Mouse (Mus musculus): ENCODE measurements around the gene Spef1.

GRCm38 (mm10) chr2:131163924-131164323 is 23.2 kb downstream of the Spef1 start:
- no peak for TF ChIP-seq CTCF (conservative IDR thresholded peaks at IDR 0.05 in 1 of 2, IDR thresholded peaks at IDR 0.05 in 1 of 2; ENCODE audit: low read depth in 2 of 2, low read length in 2 of 2)
- no peak for TF ChIP-seq CHD1 (IDR thresholded peaks at IDR 0.05; ENCODE audit: low read depth, low read length)
- TF ChIP-seq SIN3A (IDR thresholded peaks at IDR 0.05; ENCODE audit: low read length): no peak
- TF ChIP-seq POLR2A (IDR thresholded peaks at IDR 0.05; ENCODE audit: low read depth, low read length): no peak
- TF ChIP-seq EP300 (IDR thresholded peaks at IDR 0.05; ENCODE audit: low read length): no peak
- no peak for TF ChIP-seq ZNF384 (IDR thresholded peaks at IDR 0.05; ENCODE audit: low read depth, low read length)
